Mouse (Mus musculus) heart, adult 9 months (tissue): ENCODE measurements around the gene Tlcd2.
"Not testable (repeated sequence)": the region's sequence is repeated elsewhere in the genome, so short reads cannot be mapped to it uniquely, and the experiment has no call there.

ENCODE experiments used
- DNase-seq, 2 experiments: peaks; one replicate each; pipeline ENCODE4 v3.0.0; 2022; ENCODE audit warnings: low spot score in 2 of 2

Tlcd2 gene

GRCm38 (mm10) chr11:75449695-75450094 lies 11.8 kb upstream of the Tlcd2 start:
- DNase-seq, result no peak

GRCm38 (mm10) chr11:75450304-75450908 lies 11.1 kb upstream of the Tlcd2 start:
- DNase-seq, result no peak

- no peak for DNase-seq
These were observed 10.6 kb upstream of the Tlcd2 start for GRCm38 (mm10) chr11:75450936-75451335.

GRCm38 (mm10) chr11:75452081-75452480 lies 9.4 kb upstream of the Tlcd2 start:
- no peak for DNase-seq

GRCm38 (mm10) chr11:75452812-75453557 lies 8.5 kb upstream of the Tlcd2 start:
- no peak for DNase-seq

GRCm38 (mm10) chr11:75453991-75454930 lies 7.3 kb upstream of the Tlcd2 start, which contains the start of gene Wdr81:
Wdr81 (minus strand) TSS chr11:75454717.
- DNase-seq, result peak; percentile 91 to 93

GRCm38 (mm10) chr11:75455041-75455736 lies 6.3 kb upstream of the Tlcd2 start:
- DNase-seq, result peak in 1 of 2 experiments; percentile 22

- not testable (repeated sequence) for DNase-seq
These were observed 5.5 kb upstream of the Tlcd2 start for GRCm38 (mm10) chr11:75455971-75456370.

GRCm38 (mm10) chr11:75456440-75456871 lies 5.1 kb upstream of the Tlcd2 start:
- DNase-seq, result no peak

GRCm38 (mm10) chr11:75458169-75458568 lies 3.3 kb upstream of the Tlcd2 start:
- peak in 1 of 2 experiments; percentile 48 for DNase-seq

- DNase-seq, result peak; percentile 69 to 76
These were observed 2.9 kb upstream of the Tlcd2 start for GRCm38 (mm10) chr11:75458628-75459041.

- peak; percentile 63 to 74 for DNase-seq
These were observed 2.3 kb upstream of the Tlcd2 start for GRCm38 (mm10) chr11:75459141-75459711.

GRCm38 (mm10) chr11:75459751-75460102 lies 1.8 kb upstream of the Tlcd2 start:
- DNase-seq, result no peak

- peak; percentile 95 for DNase-seq
These were observed 1.2 kb upstream of the Tlcd2 start for GRCm38 (mm10) chr11:75460103-75460843.

GRCm38 (mm10) chr11:75461743-75462252 lies 283 bp downstream of the Tlcd2 start:
- no peak for DNase-seq

- peak; percentile 93 to 94 for DNase-seq
These were observed 803 bp downstream of the Tlcd2 start for GRCm38 (mm10) chr11:75462253-75462783.

- peak; percentile 91 to 95 for DNase-seq
These were observed 1.4 kb downstream of the Tlcd2 start for GRCm38 (mm10) chr11:75462865-75463336.

GRCm38 (mm10) chr11:75463624-75464023 lies 2.1 kb downstream of the Tlcd2 start:
- DNase-seq, result no peak

- DNase-seq, result no peak
These were observed 2.9 kb downstream of the Tlcd2 start for GRCm38 (mm10) chr11:75464417-75464816.

- no peak for DNase-seq
These were observed 3.5 kb downstream of the Tlcd2 start for GRCm38 (mm10) chr11:75465051-75465450.
